Mouse (Mus musculus): Measurements from ENCODE around the gene Dapp1.

Dapp1 gene

DNA sequence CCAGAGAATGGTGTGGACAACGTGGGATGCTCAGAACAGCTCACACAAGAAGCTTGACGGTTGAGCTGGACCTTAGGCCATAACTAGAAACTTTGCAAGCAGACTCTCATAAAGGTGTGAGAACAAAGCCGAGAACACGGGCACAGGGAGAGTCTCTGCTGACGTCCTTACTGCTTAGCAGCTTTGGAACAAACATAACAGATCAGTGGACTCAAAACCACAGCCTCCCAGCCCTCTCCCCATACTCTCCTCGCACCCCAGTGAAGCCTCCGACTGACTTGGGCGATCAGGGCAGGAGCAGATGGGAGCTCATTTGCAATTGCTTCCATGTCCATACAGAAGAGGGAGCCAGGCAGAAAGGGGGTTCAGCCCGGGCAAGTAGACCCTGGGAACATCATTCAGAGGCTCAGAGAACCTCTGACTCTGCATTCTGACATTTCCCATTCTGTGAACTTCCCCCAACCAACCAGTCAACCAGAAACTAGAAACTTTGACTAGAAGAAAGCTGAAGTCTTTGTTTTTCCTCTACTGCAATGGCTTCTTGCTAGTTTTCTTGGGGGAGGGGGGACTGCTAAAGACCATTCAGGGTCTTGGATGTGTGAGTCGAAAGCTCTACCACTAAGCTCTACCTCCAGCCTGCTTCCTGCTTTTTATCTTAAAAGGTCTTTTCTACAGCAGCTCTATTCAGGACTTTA lies 31.0 kb downstream of the Dapp1 start:
- CTCF ChIA-PET = interaction anchor here in 1 of 4 experiments (0.5 kb wide), 1 partner anchor 85 kb away, joined by 3 read pairs; no protein-coding TSS in a partner anchor
- POLR2A ChIA-PET = interaction anchor here in 2 of 4 experiments (1.0 to 1.5 kb wide), 2 partner anchors 86 to 194 kb away, joined by 4 to 8 read pairs; partner anchors contain the start of gene H2afz (in 1 of the 2)

DNA sequence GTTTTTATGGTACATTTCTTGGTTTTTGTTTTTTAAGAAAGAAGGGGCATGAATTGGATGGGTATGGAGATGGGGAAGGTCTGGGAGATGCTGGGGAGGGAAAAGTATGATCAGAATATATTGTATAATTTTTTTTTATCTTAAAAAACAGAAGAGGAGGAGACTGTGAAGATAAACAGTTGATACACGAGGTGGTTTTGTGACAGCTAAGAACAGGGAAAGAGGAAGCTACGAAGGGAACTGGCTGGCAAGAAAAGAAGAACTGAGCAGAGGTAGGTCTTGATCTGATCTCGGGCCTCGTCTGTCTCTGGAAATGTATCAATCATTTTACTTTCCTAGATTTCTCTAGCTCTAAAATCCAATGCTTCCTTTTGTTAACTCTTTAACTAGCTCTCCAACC lies 33.8 kb downstream of the Dapp1 start:
- POLR2A ChIA-PET = interaction anchor here in 1 of 4 experiments (1.2 kb wide), 1 partner anchor 83 kb away, joined by 3 read pairs; the partner anchor contains the start of gene H2afz
- CTCF ChIA-PET = interaction anchor here in 1 of 4 experiments (0.6 kb wide), 1 partner anchor 72 kb away, joined by 4 read pairs; no protein-coding TSS in a partner anchor

DNA sequence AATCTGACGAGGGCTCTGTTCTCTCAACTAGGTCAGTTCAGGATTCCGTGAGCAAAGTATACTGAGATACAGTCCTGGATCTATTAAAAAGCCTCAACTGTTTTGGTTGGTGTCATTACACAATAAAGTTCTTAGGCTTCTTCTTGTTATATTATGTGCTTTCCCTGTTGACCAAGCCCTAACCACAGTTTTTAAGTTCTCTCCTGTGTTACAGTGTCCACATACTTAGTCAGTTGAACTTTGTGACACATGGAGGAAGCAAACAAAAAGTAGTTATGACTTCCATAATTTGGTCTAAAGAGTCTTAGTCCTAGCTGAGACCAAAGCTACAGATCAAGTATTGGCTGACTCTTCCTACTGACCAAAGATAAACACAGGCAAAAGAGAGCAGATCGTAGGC lies 34.5 kb downstream of the Dapp1 start:
- POLR2A ChIA-PET = interaction anchor here in 1 of 4 experiments (1.2 to 1.5 kb wide), 2 partner anchors 83 to 198 kb away, joined by 3 to 4 read pairs; partner anchors contain the start of genes H2afz and Mttp

DNA sequence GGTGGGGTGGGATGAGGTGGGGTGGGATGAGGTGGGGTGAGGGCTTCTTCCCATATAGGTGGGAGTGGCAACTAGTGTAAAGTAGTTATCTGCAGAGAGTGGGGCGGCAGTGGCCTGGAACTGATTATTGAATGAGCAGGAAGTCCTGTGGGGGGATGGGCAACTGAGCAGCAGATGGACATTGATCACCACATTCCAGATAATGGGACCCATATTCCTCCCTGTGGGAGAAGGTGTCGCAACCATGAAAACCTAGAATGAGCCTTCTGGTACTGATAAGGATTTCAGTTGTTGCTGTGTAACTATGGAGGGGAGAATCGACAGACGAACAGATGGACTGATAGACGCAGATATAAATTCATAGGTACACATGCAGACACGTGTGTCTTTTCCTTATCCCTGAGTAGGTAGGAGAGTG lies 37.6 kb downstream of the Dapp1 start:
- CTCF ChIA-PET = no interaction called here
- POLR2A ChIA-PET = interaction anchor here in 2 of 4 experiments (0.6 to 1.2 kb wide), 2 partner anchors 11 to 78 kb away, joined by 3 to 4 read pairs; no protein-coding TSS in a partner anchor

More for the DNA sequence above, 34.5 kb downstream of the Dapp1 start:
- CTCF ChIA-PET = no interaction called here

DNA sequence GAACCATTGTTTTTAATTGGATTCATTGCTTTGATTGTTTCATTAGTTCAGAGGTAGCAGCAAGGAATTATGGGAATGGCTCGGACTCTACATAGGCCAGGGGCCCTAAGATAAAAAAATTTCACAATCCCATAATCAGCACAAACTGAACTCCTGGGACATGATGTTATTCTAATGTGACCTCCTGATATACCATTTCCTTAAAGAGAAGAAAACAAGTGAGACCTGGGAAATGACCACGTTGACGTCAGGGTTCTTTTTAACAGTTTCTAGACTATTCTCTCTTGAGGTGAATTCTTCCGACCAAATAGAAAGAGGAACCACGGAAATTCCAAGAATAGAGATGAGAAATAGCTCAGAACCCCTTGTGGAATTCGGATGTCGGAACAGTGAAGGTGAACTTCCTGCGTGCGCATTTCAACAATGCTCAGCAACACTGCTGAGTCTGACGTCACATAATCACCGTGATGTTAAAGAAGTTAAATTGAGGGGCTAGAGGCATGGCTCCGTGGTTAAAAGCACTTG lies 39.2 kb downstream of the Dapp1 start:
- ChIA-PET CTCF (no interaction called here), POLR2A (interaction anchor here in 1 of 4 experiments (1.3 kb wide), 1 partner anchor 78 kb away, joined by 4 read pairs; the partner anchor contains the start of gene H2afz)

DNA sequence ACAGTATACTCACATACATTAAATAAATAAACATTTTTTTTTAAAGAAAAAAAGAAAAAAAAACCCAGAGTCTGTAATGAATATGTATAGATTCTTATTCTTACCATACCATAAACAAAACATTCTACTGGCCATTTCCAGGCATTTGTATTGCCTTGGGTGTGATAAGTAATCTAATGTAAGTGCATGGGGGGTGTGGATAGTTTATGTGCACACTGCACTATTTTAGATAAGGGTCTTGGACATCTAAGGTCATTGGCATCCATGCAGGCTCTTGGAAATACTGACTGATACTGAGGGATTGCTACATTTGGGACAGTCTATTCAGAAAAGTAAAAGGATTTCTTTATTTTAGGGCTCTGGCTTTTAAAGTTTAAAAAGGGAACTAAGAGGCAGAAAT lies 39.8 kb downstream of the Dapp1 start:
- CTCF ChIA-PET = no interaction called here
- POLR2A ChIA-PET = interaction anchor here in 1 of 4 experiments (1.0 kb wide), 1 partner anchor 77 kb away, joined by 4 read pairs; the partner anchor contains the start of gene H2afz

DNA sequence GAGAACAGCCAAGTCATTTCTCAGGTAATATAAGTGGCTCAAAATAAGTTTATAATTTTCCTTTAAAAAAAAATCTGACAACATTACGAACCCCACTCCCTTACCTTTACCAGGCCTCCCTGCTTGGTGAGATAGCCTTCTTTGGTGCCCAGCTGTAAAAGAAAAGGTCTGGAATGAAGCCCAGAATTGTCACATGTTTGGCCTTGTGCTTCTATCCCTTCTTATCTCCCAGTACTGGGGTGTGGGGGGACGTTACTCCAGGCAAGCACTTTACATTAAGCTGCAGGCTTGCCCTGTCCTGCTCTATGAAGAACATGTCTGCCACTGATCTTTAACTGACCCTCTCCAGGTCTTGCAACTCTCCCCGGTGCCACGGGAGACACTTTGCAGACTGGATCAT lies 40.6 kb downstream of the Dapp1 start:
- POLR2A ChIA-PET = interaction anchor here in 1 of 4 experiments (1.0 kb wide), 1 partner anchor 77 kb away, joined by 4 read pairs; the partner anchor contains the start of gene H2afz

DNA sequence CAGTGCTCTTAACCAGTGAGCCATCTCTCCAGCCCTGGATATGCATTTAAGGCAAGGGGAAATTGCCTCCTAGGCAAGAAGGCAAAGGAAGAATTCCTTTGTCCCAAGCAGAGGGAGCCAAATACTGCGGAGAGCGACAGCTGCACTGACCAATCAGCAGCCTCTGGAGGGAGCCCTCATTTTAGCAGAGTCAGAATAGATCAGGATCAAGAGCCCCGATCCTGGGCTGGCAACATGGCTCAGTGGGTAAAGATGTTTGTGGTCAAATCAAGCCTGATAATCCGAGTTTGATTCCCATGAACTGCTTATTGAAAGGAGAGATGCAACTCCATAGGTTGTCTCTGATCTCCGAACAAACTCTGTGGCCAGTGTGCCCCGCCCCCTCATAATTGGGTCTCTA lies 42.7 kb downstream of the Dapp1 start:
- CTCF ChIA-PET = no interaction called here
- POLR2A ChIA-PET = interaction anchor here in 1 of 4 experiments (1.2 to 2.0 kb wide), 2 partner anchors 72 to 205 kb away, joined by 3 to 7 read pairs; partner anchors contain the start of genes Dnajb14, Mttp and Trmt10a

More for the DNA sequence above, 40.6 kb downstream of the Dapp1 start:
- CTCF ChIA-PET = no interaction called here

DNA sequence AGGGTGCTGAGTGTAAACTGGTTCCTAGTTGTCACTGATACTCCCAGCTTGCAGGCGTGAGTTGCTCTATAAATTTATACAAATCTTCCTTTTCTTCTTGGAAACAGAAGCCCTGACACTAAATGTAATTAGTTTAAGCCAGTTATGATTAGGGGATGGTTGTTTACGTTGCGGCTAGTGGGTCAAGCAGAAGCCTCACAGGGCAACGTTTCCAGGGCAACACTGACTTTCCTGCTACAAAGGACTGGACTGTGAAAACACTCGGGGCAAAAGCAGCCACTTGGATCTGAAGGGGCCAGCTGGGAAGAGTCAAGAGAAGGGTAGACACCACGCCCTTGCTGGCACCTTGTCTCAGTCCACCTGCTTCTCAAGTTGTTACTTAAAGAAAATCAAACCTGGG lies 44.8 kb downstream of the Dapp1 start:
- POLR2A ChIA-PET = interaction anchor here in 3 of 4 experiments (0.6 to 2.7 kb wide), 8 partner anchors 11 to 208 kb away, joined by 3 to 12 read pairs (median 4); partner anchors contain the start of genes H2afz (in 3 of the 3), Lamtor3 (in 1 of the 3), Mttp (in 1 of the 3) and Trmt10a (in 1 of the 3)

DNA sequence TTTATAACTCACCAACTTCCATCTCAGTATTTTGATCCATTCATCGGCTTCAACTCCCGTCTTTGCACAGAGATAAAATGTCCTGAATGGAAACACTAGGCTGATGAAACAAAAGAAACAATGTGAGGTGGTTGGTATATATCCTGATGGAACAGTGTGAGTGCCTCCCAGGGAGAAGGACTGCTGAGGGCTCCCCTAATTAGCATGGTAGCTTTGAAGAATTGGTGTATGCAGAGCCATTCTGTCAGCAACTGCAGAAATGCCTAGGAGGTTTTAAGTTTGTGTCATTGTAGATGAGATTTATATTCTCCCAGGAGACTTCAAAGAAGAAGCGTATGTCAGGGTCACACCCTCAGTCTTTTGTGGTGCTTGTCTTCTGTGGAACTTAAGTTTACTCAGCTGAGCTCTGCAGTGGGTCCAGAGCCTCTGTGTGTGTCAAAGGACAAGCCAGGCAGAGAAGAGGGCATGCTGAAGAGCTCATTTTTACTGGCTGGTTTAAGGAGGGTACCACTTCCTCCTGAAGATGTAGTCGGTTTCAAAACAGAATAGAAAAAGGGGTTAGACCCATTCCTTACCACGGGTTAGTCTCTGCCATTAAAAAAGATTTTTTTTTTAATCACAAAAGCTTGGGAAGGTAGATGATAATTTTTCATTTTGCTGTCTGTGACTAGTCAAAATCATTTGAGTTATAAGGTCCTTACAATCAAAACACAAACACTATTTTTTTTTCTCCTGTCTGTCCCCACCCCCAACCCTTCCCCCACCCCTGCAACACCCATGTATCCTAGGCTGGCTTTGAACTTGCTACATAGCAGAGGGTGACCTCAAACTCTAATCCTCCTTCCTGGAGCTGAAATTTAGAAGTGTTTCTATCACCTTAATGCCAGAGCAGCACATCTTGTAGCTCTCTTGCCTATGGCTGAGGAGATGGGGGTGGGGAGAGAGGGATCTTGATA lies 45.5 kb downstream of the Dapp1 start:
- CTCF ChIA-PET = interaction anchor here in 1 of 4 experiments (0.5 kb wide), 1 partner anchor 55 kb away, joined by 3 read pairs; no protein-coding TSS in a partner anchor
- POLR2A ChIA-PET = interaction anchor here in 3 of 4 experiments (0.7 to 2.7 kb wide), 9 partner anchors 9 to 208 kb away, joined by 3 to 12 read pairs (median 3); partner anchors contain the start of genes H2afz (in 3 of the 3), Lamtor3 (in 1 of the 3), Mttp (in 1 of the 3) and Trmt10a (in 1 of the 3)

More for the DNA sequence above, 44.8 kb downstream of the Dapp1 start:
- CTCF ChIA-PET = no interaction called here

DNA sequence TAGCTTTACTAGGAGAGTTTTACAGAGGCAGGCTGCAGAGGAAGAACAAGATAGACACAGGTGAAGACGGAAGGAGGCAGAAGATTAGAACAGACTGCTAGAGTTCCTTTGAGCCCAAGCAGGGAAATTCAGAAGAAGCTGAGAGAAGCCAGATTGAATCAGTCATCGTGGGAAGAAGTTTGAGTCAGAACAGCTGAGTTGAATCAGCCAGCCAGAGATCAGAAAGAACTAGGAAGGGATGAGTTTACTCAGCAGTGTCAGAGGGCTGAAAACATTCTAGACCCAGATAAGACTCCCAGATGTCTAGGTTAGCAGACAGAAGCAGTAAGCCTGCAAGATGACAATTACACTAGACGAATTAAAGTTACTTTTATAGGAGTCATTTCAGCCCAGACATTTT lies 47.4 kb downstream of the Dapp1 start:
- ChIA-PET CTCF (interaction anchor here in 1 of 4 experiments (1.0 kb wide), 1 partner anchor 973 kb away, joined by 3 read pairs; no protein-coding TSS in a partner anchor), POLR2A (interaction anchor here in 2 of 4 experiments (0.6 to 2.2 kb wide), 5 partner anchors 8 to 70 kb away, joined by 3 to 6 read pairs (median 3); partner anchors contain the start of genes H2afz (in 1 of the 2) and Lamtor3 (in 1 of the 2))

DNA sequence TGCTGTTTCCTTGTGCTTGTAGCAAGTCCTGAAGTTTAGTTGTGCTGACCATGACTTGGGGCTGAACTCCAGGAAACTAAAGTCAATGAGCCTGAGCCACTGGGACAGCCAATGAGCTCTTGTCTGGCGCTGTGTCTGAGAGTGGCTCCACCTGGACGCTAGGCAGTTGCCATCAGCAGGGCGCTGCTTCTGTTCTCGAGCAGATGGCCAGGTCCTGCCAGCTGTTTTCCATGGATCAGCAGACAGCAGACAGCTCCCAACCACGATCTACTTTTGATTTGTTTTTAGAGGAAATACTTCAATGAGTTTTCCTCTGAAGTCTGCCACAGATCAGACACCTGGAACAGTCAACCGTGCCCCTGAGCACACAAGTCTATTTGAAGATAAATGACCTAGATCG lies 48.6 kb downstream of the Dapp1 start:
- CTCF ChIA-PET = interaction anchor here in 1 of 4 experiments (1.1 to 1.6 kb wide), 2 partner anchors 58 to 212 kb away, joined by 4 read pairs; partner anchors contain the start of gene Mttp
- POLR2A ChIA-PET = interaction anchor here in 2 of 4 experiments (0.6 to 1.6 kb wide), 4 partner anchors 11 to 69 kb away, joined by 3 to 10 read pairs (median 3); partner anchors contain the start of gene H2afz (in 1 of the 2)

DNA sequence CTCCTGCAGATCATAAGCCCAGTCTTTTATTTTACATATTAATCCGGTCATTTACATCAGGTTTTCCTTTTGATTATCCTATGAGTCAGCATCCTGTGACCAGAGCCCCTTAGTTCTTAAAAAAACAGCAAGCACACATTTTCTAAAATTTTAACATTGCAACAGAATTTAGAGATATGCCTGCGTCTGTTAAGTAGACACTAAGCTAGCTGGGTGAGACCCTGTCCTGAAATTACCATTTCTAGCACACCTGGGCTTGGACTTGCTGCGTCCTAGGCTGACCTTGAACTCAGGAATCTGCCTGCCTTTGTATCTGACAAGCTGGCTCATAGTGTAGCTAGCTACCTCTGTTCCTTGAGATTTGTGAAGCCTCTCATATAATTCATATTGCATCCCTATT lies 51.4 kb downstream of the Dapp1 start:
- ChIA-PET POLR2A (interaction anchor here in 2 of 4 experiments (0.9 to 2.3 kb wide), 11 partner anchors 11 to 214 kb away, joined by 3 to 13 read pairs (median 6); partner anchors contain the start of genes H2afz (in 2 of the 2), Trmt10a (in 2 of the 2), Dnajb14 (in 1 of the 2) and Mttp (in 1 of the 2)), CTCF (interaction anchor here in 1 of 4 experiments (1.5 kb wide), 1 partner anchor 61 kb away, joined by 4 read pairs; no protein-coding TSS in a partner anchor)

DNA sequence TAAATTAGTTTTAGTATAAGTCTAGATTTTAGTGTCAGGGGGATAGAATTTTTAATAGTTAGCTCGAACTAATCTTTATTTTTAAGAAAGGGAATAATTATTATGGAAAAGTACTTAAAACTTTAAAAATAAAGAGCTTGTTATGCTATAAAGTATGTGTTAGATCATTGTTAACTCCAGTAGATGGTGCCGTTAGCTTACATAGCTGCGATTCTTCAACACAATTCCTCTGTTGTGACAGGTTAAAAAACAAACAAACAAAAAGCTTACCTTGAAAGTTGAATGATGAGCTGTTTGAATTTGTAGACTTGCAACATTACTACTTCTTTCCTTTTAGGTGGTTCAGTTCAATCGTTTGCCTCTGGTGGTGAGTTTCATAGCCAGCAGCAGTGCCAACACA lies 54.3 kb downstream of the Dapp1 start:
- POLR2A ChIA-PET = interaction anchor here in 2 of 4 experiments (0.6 to 1.5 kb wide), 4 partner anchors 9 to 562 kb away, joined by 3 to 4 read pairs (median 3); partner anchors contain the start of genes Lamtor3 (in 1 of the 2), Metap1 (in 1 of the 2) and Mttp (in 1 of the 2)
- CTCF ChIA-PET = interaction anchor here in 1 of 4 experiments (2.3 kb wide), 1 partner anchor 64 kb away, joined by 8 read pairs; no protein-coding TSS in a partner anchor

DNA sequence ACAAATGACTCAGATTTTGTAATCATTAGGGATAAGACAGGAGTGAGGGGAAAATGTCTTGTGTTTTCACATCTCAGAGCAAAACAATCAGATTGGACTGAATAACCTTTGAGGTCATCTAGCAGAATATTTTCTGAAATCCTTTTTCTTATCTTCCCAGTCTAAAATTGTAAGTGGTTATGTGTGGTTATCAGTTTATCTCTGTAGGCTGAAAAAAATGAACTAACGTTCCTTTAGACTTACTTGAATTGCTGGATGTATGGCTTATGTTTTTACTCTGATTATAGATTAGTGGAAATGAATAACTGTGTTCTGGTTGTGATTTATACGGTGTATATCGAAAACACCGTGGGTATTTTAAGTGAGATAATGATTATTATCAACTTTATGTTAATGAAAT lies 60.8 kb downstream of the Dapp1 start:
- ChIA-PET CTCF (no interaction called here), POLR2A (interaction anchor here in 2 of 4 experiments (1.2 to 9.4 kb wide), 5 partner anchors 55 to 223 kb away, joined by 4 to 62 read pairs (median 9); partner anchors contain the start of genes H2afz (in 2 of the 2) and Trmt10a (in 1 of the 2))

DNA sequence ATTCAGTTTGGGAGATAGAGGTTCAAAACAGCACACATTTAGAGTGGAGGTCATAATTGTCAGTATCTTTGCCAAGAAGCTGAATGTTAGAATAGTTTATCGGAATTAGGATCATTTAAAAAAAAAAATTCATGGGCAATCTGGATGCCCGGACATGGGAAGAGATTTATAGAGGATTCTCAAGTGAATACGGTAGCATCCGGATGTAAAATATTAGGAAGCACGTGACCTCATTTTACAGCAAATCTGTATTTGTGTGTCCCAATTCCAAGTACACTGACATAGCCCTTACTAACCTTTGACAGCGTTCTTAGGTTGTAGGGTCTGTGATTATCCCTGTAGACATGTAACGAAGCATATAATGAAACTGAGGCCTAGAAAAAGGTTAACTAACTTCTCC lies 61.9 kb downstream of the Dapp1 start:
- ChIA-PET POLR2A (interaction anchor here in 3 of 4 experiments (1.0 to 9.4 kb wide), 7 partner anchors 10 to 225 kb away, joined by 3 to 62 read pairs (median 7); partner anchors contain the start of genes H2afz (in 3 of the 3), Mttp (in 1 of the 3) and Trmt10a (in 1 of the 3)), CTCF (no interaction called here)

DNA sequence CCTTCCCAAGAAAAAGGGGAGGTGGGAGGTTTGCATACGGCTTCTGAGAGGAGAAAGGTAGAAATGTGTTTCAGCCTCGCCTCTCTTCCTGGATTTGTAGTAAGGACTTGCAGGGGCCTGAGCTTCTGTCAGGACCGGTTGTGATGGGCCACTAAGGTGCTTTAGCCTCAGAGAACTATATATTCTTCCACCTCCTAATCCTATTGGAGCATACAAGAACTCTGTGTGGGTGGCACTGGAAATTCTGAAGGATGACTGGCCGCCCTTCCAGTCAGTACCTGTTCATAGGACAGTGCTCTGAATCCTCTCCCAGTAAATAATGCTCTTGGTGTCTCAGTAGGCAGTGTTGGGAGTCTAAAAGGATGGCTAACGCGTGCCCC lies 62.4 kb downstream of the Dapp1 start:
- ChIA-PET POLR2A (interaction anchor here in 3 of 4 experiments (1.0 to 9.4 kb wide), 10 partner anchors 10 to 225 kb away, joined by 3 to 62 read pairs (median 6); partner anchors contain the start of genes H2afz (in 3 of the 3), Mttp (in 1 of the 3) and Trmt10a (in 1 of the 3)), CTCF (interaction anchor here in 1 of 4 experiments (1.9 kb wide), 1 partner anchor 73 kb away, joined by 10 read pairs; no protein-coding TSS in a partner anchor)
